Mouse (Mus musculus) activated CD4-positive, CD25-positive, alpha-beta regulatory T cell, adult 4 months (primary cell): ENCODE data around the gene Ankrd34a. TPM values are rescaled to one million over a fixed set of nuclear protein-coding genes. Genes with fewer than 3 reads are reported as not detected.

Experiments
- ATAC-seq: one replicate; pipeline ENCODE4 v1.8.0; 2017
- polyA plus RNA-seq, 2 experiments: library from polyadenylated mRNA; unstranded; fragments of 100-300 nt; shearing (Covaris generic); gene quantifications; one replicate each; pipeline ENCODE4 v1.2.1; 2017

Ankrd34a gene
- polyA plus RNA-seq, 2 experiments from 2014 or later: not detected

GRCm38 (mm10) chr3:96563267-96563666 lies 33.2 kb upstream of the Ankrd34a start:
- no peak for ATAC-seq

- no peak for ATAC-seq
Measured at GRCm38 (mm10) chr3:96563911-96564632, 32.4 kb upstream of the Ankrd34a start.

- peak; percentile 77 for ATAC-seq
Measured at GRCm38 (mm10) chr3:96564633-96565032, 31.8 kb upstream of the Ankrd34a start.

- no peak for ATAC-seq
Measured at GRCm38 (mm10) chr3:96565105-96565504, 31.3 kb upstream of the Ankrd34a start.

- no peak for ATAC-seq
Measured at GRCm38 (mm10) chr3:96566661-96567450, 29.6 kb upstream of the Ankrd34a start.

GRCm38 (mm10) chr3:96568605-96569004 lies 27.8 kb upstream of the Ankrd34a start:
- no peak for ATAC-seq

GRCm38 (mm10) chr3:96569506-96569905 lies 26.9 kb upstream of the Ankrd34a start:
- ATAC-seq: no peak

GRCm38 (mm10) chr3:96569966-96570605 lies 26.4 kb upstream of the Ankrd34a start:
- no peak for ATAC-seq

GRCm38 (mm10) chr3:96570643-96571042 lies 25.8 kb upstream of the Ankrd34a start:
- ATAC-seq: peak; percentile 58

- no peak for ATAC-seq
Measured at GRCm38 (mm10) chr3:96571336-96571735, 25.1 kb upstream of the Ankrd34a start.

- ATAC-seq: no peak
Measured at GRCm38 (mm10) chr3:96571896-96572698, 24.3 kb upstream of the Ankrd34a start.

- ATAC-seq: no peak
Measured at GRCm38 (mm10) chr3:96573611-96574511, 22.6 kb upstream of the Ankrd34a start.

- ATAC-seq: no peak
Measured at GRCm38 (mm10) chr3:96575272-96575984, 21.0 kb upstream of the Ankrd34a start.

GRCm38 (mm10) chr3:96576005-96576658 lies 20.3 kb upstream of the Ankrd34a start:
- ATAC-seq: no peak

- ATAC-seq: peak; percentile 86
Measured at GRCm38 (mm10) chr3:96576690-96577541, 19.5 kb upstream of the Ankrd34a start, which contains the start of gene Gm16253. TSS of gene Gm16253 (plus strand) at chr3:96576984.

GRCm38 (mm10) chr3:96577566-96577965 lies 18.9 kb upstream of the Ankrd34a start:
- ATAC-seq: no peak

- no peak for ATAC-seq
Measured at GRCm38 (mm10) chr3:96578561-96579238, 17.7 kb upstream of the Ankrd34a start.

- ATAC-seq: no peak
Measured at GRCm38 (mm10) chr3:96579239-96579750, 17.1 kb upstream of the Ankrd34a start.
